Mouse (Mus musculus) C3H10T1/2 (cell line): ENCODE measurements around the gene Vps8. TPM values are rescaled to one million over a fixed set of nuclear protein-coding genes. Genes with fewer than 3 reads are reported as not detected.

Experiments
- polyA plus RNA-seq, 2 experiments: library from polyadenylated mRNA; unstranded; fragments of >200 nt; fragmentation: generic; extraction: Trizol; gene quantifications; one replicate each; pipeline ENCODE4 v1.2.1; 2012; ENCODE audit warnings: missing spikeins in 2 of 2

The Vps8 gene
- 10 to 100 TPM in 1 of 2 experiments, 1 to 10 TPM in 1; 3.5 to 13.1 TPM for polyA plus RNA-seq

GRCm38 (mm10) chr16:21422645-21423545 is at the start of gene Vps8:
Gene Vps8 (plus strand): TSS chr16:21423118.

Other genes with a start within 250 kb of the Vps8 start
- gene Ephb3, start 218.4 kb upstream of the Vps8 start, polyA plus RNA-seq = 10 to 100 TPM in 1 of 2 experiments, 1 to 10 TPM in 1; 6.0 to 65.0 TPM